Mouse (Mus musculus) neural tube, embryonic 15.5 days (tissue): ENCODE results near the gene Foxn3. TPM values are rescaled to one million over a fixed set of nuclear protein-coding genes. Genes with fewer than 3 reads are reported as not detected.

Experiments used
- ATAC-seq: fragments of 200-750 bp; cut with Nextera tagmentation; 2 replicates; pipeline ENCODE4 v1.8.0; 2017; ENCODE audit warnings: mild to moderate bottlenecking, moderate TSS enrichment, moderate library complexity; ENCODE audit not compliant: low FRiP score
- H3K27ac ChIP-seq: fragments of 300-500 bp; sonication (generic); replicated peaks from 2 replicates; pipeline ENCODE4 v1.5.1; 2015; ENCODE audit warnings: mild to moderate bottlenecking, inconsistent platforms
- H3K27me3 ChIP-seq: fragments of 300-500 bp; sonication (generic); replicated peaks from 2 replicates; pipeline ENCODE4 v1.6.1; 2015; ENCODE audit warnings: inconsistent platforms
- H3K36me3 ChIP-seq: fragments of 300-500 bp; sonication (generic); 2 replicates; pipeline ENCODE4 v1.6.1; 2015; ENCODE audit warnings: inconsistent platforms
- H3K4me1 ChIP-seq: fragments of 300-500 bp; sonication (generic); 2 replicates; pipeline ENCODE4 v1.6.1; 2015; ENCODE audit warnings: inconsistent platforms
- H3K4me2 ChIP-seq: fragments of 300-500 bp; sonication (generic); 2 replicates; pipeline ENCODE4 v1.6.1; 2015; ENCODE audit warnings: inconsistent platforms, mild to moderate bottlenecking, moderate library complexity
- H3K4me3 ChIP-seq: fragments of 300-500 bp; sonication (generic); replicated peaks from 2 replicates; pipeline ENCODE4 v1.5.1; 2015; ENCODE audit warnings: mild to moderate bottlenecking, inconsistent platforms
- H3K9ac ChIP-seq: fragments of 300-500 bp; sonication (generic); replicated peaks from 2 replicates; pipeline ENCODE4 v1.6.1; 2015; ENCODE audit warnings: mild to moderate bottlenecking, inconsistent platforms
- H3K9me3 ChIP-seq: fragments of 300-500 bp; sonication (generic); replicated peaks from 2 replicates; pipeline ENCODE4 v1.6.1; 2016; ENCODE audit warnings: inconsistent platforms
- WGBS: fragments of 180-500 bp; shearing (Covaris S2); methylation state at CpG from one replicate; pipeline ENCODE4 v1.1.7; 2015; ENCODE audit warnings: mixed read lengths; 5-methylcytosine and 5-hydroxymethylcytosine counted together
- polyA plus RNA-seq: library from polyadenylated mRNA; unstranded; fragments of >200 nt; fragmentation: Nextera tagmentation; extraction: Ambion mirVana; gene quantifications from 2 replicates; pipeline ENCODE4 v1.2.1, GENCODE M21; 2015

Foxn3 gene
- polyA plus RNA-seq, 1 experiment from 2014 or later = 84.4 TPM

- H3K4me1 ChIP-seq = peaks cover 20% of the 10 kb centered on the region
- no peak for ATAC-seq
- H3K4me3 ChIP-seq = no peak overlapping the region
- no peaks in the 10 kb centered on the region for H3K27me3 ChIP-seq
- H3K9ac ChIP-seq = no peak overlapping the region
- 63% methylated on average over 8 of the region's 8 CpGs for WGBS
- H3K27ac ChIP-seq = no peak overlapping the region
- no peak overlapping the region for H3K4me2 ChIP-seq
- H3K36me3 ChIP-seq = no peaks in the 10 kb centered on the region
- H3K9me3 ChIP-seq = no peaks in the 10 kb centered on the region
Measured at GRCm38 (mm10) chr12:99269396-99269795, 294.0 kb downstream of the Foxn3 start.

- no peaks in the 10 kb centered on the region for H3K27me3 ChIP-seq
- H3K4me2 ChIP-seq = no peak overlapping the region
- H3K9me3 ChIP-seq = no peaks in the 10 kb centered on the region
- no peak overlapping the region for H3K9ac ChIP-seq
- no peak overlapping the region for H3K27ac ChIP-seq
- 56% methylated on average over 11 of the region's 11 CpGs for WGBS
- no peaks in the 10 kb centered on the region for H3K36me3 ChIP-seq
- ATAC-seq = no peak
- no peak overlapping the region for H3K4me3 ChIP-seq
- H3K4me1 ChIP-seq = peaks cover 20% of the 10 kb centered on the region
Measured at GRCm38 (mm10) chr12:99268954-99269353, 294.4 kb downstream of the Foxn3 start.

- no peak overlapping the region for H3K27ac ChIP-seq
- peaks cover 25% of the 10 kb centered on the region for H3K4me1 ChIP-seq
- WGBS = 64% methylated on average over 11 of the region's 11 CpGs
- no peaks in the 10 kb centered on the region for H3K27me3 ChIP-seq
- no peaks in the 10 kb centered on the region for H3K36me3 ChIP-seq
- no peak overlapping the region for H3K4me2 ChIP-seq
- no peak overlapping the region for H3K4me3 ChIP-seq
- H3K9me3 ChIP-seq = no peaks in the 10 kb centered on the region
- no peak overlapping the region for H3K9ac ChIP-seq
- ATAC-seq = no peak
Measured at GRCm38 (mm10) chr12:99267732-99268131, 295.6 kb downstream of the Foxn3 start.

GRCm38 (mm10) chr12:99266434-99266833 lies 296.9 kb downstream of the Foxn3 start:
- Histone ChIP-seq H3K4me2 (no peak overlapping the region), H3K36me3 (no peaks in the 10 kb centered on the region), H3K4me1 (peaks cover 25% of the 10 kb centered on the region), H3K9ac (no peak overlapping the region), H3K4me3 (no peak overlapping the region), H3K9me3 (no peaks in the 10 kb centered on the region), H3K27me3 (no peaks in the 10 kb centered on the region), H3K27ac (no peak overlapping the region)
- WGBS = 77% methylated on average over 7 of the region's 7 CpGs
- ATAC-seq = no peak

- Histone ChIP-seq H3K9ac (no peak overlapping the region), H3K9me3 (no peaks in the 10 kb centered on the region), H3K4me2 (no peak overlapping the region), H3K27me3 (no peaks in the 10 kb centered on the region), H3K27ac (no peak overlapping the region), H3K4me3 (no peak overlapping the region), H3K4me1 (peaks cover 25% of the 10 kb centered on the region), H3K36me3 (no peaks in the 10 kb centered on the region)
- 86% methylated on average over 6 of the region's 6 CpGs for WGBS
- no peak for ATAC-seq
Measured at GRCm38 (mm10) chr12:99265777-99266176, 297.6 kb downstream of the Foxn3 start.

GRCm38 (mm10) chr12:99264386-99264785 lies 299.0 kb downstream of the Foxn3 start:
- ATAC-seq = no peak
- no peaks in the 10 kb centered on the region for H3K36me3 ChIP-seq

GRCm38 (mm10) chr12:99263592-99264335 lies 299.6 kb downstream of the Foxn3 start:
- H3K36me3 ChIP-seq = no peaks in the 10 kb centered on the region
- no peak overlapping the region for H3K27ac ChIP-seq
- ATAC-seq = no peak
- peaks cover 23% of the 10 kb centered on the region for H3K4me1 ChIP-seq
- H3K4me3 ChIP-seq = no peak overlapping the region
- WGBS = 72% methylated on average over 12 of the region's 12 CpGs
- H3K9me3 ChIP-seq = no peaks in the 10 kb centered on the region
- no peak overlapping the region for H3K4me2 ChIP-seq
- no peaks in the 10 kb centered on the region for H3K27me3 ChIP-seq
- no peak overlapping the region for H3K9ac ChIP-seq

More at GRCm38 (mm10) chr12:99264386-99264785, 299.0 kb downstream of the Foxn3 start:
- Histone ChIP-seq H3K27me3 (no peaks in the 10 kb centered on the region), H3K27ac (no peak overlapping the region), H3K9ac (no peak overlapping the region), H3K4me3 (no peak overlapping the region), H3K4me2 (no peak overlapping the region), H3K9me3 (no peaks in the 10 kb centered on the region), H3K4me1 (peaks cover 24% of the 10 kb centered on the region)
- 71% methylated on average over 7 of the region's 7 CpGs for WGBS

- Histone ChIP-seq H3K36me3 (no peaks in the 10 kb centered on the region), H3K9me3 (no peaks in the 10 kb centered on the region), H3K27ac (no peak overlapping the region), H3K4me3 (no peak overlapping the region), H3K27me3 (no peaks in the 10 kb centered on the region), H3K4me1 (peaks cover 33% of the 10 kb centered on the region), H3K9ac (no peak overlapping the region), H3K4me2 (no peak overlapping the region)
- 88% methylated on average over 1 of the region's 1 CpGs for WGBS
- no peak for ATAC-seq
Measured at GRCm38 (mm10) chr12:99262840-99263239, 300.5 kb downstream of the Foxn3 start.

GRCm38 (mm10) chr12:99262066-99262599 lies 301.2 kb downstream of the Foxn3 start:
- 80% methylated on average over 11 of the region's 11 CpGs for WGBS
- Histone ChIP-seq H3K27me3 (no peaks in the 10 kb centered on the region), H3K36me3 (no peaks in the 10 kb centered on the region), H3K9me3 (no peaks in the 10 kb centered on the region), H3K4me1 (peaks cover 40% of the 10 kb centered on the region), H3K27ac (no peak overlapping the region), H3K9ac (no peak overlapping the region), H3K4me2 (no peak overlapping the region), H3K4me3 (no peak overlapping the region)
- ATAC-seq = no peak

- ATAC-seq = no peak
- H3K36me3 ChIP-seq = no peaks in the 10 kb centered on the region
- 81% methylated on average over 10 of the region's 10 CpGs for WGBS
- no peak overlapping the region for H3K27ac ChIP-seq
- H3K4me3 ChIP-seq = no peak overlapping the region
- H3K4me2 ChIP-seq = no peak overlapping the region
- H3K4me1 ChIP-seq = peaks cover 36% of the 10 kb centered on the region
- no peak overlapping the region for H3K9ac ChIP-seq
- H3K9me3 ChIP-seq = no peaks in the 10 kb centered on the region
- no peaks in the 10 kb centered on the region for H3K27me3 ChIP-seq
Measured at GRCm38 (mm10) chr12:99260171-99260570, 303.2 kb downstream of the Foxn3 start.

- H3K4me3 ChIP-seq = no peak overlapping the region
- no peaks in the 10 kb centered on the region for H3K36me3 ChIP-seq
- no peak overlapping the region for H3K4me2 ChIP-seq
- H3K27me3 ChIP-seq = no peaks in the 10 kb centered on the region
- no peaks in the 10 kb centered on the region for H3K9me3 ChIP-seq
- H3K27ac ChIP-seq = no peak overlapping the region; the same call in 1 of the 2 replicates
- no peak for ATAC-seq
- 50% methylated on average over 5 of the region's 5 CpGs for WGBS
- H3K4me1 ChIP-seq = peaks cover 42% of the 10 kb centered on the region
- no peak overlapping the region for H3K9ac ChIP-seq
Measured at GRCm38 (mm10) chr12:99257570-99257969, 305.8 kb downstream of the Foxn3 start.

- Histone ChIP-seq H3K9ac (no peak overlapping the region), H3K27me3 (no peaks in the 10 kb centered on the region), H3K4me1 (peaks cover 42% of the 10 kb centered on the region), H3K4me3 (no peak overlapping the region), H3K4me2 (no peak overlapping the region), H3K9me3 (no peaks in the 10 kb centered on the region), H3K27ac (no peak overlapping the region), H3K36me3 (no peaks in the 10 kb centered on the region)
- WGBS = 91% methylated on average over 8 of the region's 8 CpGs
- ATAC-seq = no peak
Measured at GRCm38 (mm10) chr12:99256997-99257396, 306.4 kb downstream of the Foxn3 start.
